8 mouse cellular contexts compared by ENCODE assay signal in genomic region chr6:92214773-92215449, GRCm38 (mm10). TPM values are rescaled to one million over a fixed set of nuclear protein-coding genes. Genes with fewer than 3 reads are reported as not detected.
DNase-seq lines count a peak whose midpoint lies in the region; ATAC-seq and TF ChIP-seq lines count a peak whose summit lies in the region.

TSS of gene Rbsn (minus strand) at chr6:92214925.

- H3K4me1 ChIP-seq in bone marrow, adult 2 months (ENCODE audit: control insufficient read depth, insufficient read depth, low read length) = no peaks in the 10 kb centered on the region; the same call in 1 of the 2 replicates
- peaks cover 11% of the 10 kb centered on the region for H3K4me1 ChIP-seq in embryonic facial prominence, embryonic 15.5 days
- H3K4me1 ChIP-seq in limb, embryonic 14.5 days (ENCODE audit: control insufficient read depth, insufficient read depth, low read length) = peaks cover 6% of the 10 kb centered on the region
- 0 out of 2 replicates have a peak, but pooled peaks cover 5% of the 10 kb centered on the region for H3K4me1 ChIP-seq in midbrain, postnatal 0 days (ENCODE audit: insufficient read depth, low read length)

- H3K36me3 ChIP-seq in embryonic facial prominence, embryonic 15.5 days = peaks cover 10% of the 10 kb centered on the region
- peaks cover 11% of the 10 kb centered on the region for H3K36me3 ChIP-seq in limb, embryonic 14.5 days (ENCODE audit: control insufficient read depth, insufficient read depth, low read length)
- H3K36me3 ChIP-seq in midbrain, postnatal 0 days (ENCODE audit: insufficient read depth, low read length) = peaks cover 4% of the 10 kb centered on the region; the same call in 1 of the 2 replicates

- peak; percentile 92 for DNase-seq in 416B (ENCODE audit: low read depth)
- peak; percentile 90 for DNase-seq in heart, adult 8-10 months (ENCODE audit: low spot score)
- peak; percentile 94 for DNase-seq in kidney, adult 9 months
- peak; percentile 96 for DNase-seq in limb, embryonic 14.5 days (ENCODE audit: low spot score)
- DNase-seq in midbrain, postnatal 0 days (ENCODE audit: low spot score) = peak; percentile 96
- peak; percentile 92 to 93 for DNase-seq in spleen, postnatal 36 days (ENCODE audit: low spot score in 2 of 2)

- H3K9me3 ChIP-seq in embryonic facial prominence, embryonic 15.5 days (replicated peaks) = no peaks in the 10 kb centered on the region
- no peaks in the 10 kb centered on the region for H3K9me3 ChIP-seq in limb, embryonic 14.5 days (ENCODE audit: control insufficient read depth, low read length)
- H3K9me3 ChIP-seq in midbrain, postnatal 0 days (ENCODE audit: low read length) = no peaks in the 10 kb centered on the region

- WGBS in bone marrow, adult 2 months = 10% methylated on average over 35 of the region's 35 CpGs
- WGBS in embryonic facial prominence, embryonic 15.5 days = 6% methylated on average over 35 of the region's 35 CpGs
- 9% methylated on average over 35 of the region's 35 CpGs for WGBS in limb, embryonic 14.5 days
- 10% methylated on average over 35 of the region's 35 CpGs for WGBS in midbrain, postnatal 0 days

- H3K4me2 ChIP-seq in embryonic facial prominence, embryonic 15.5 days (replicated peaks) = peak within 1 kb of the TSS; percentile 90
- H3K4me2 ChIP-seq in limb, embryonic 14.5 days (replicated peaks; ENCODE audit: low read depth, low read length, severe bottlenecking) = peak within 1 kb of the TSS; percentile 90
- H3K4me2 ChIP-seq in midbrain, postnatal 0 days (ENCODE audit: low read depth, low read length, poor library complexity, severe bottlenecking) = peak within 1 kb of the TSS; percentile 86

- no peaks in the 10 kb centered on the region for H3K27me3 ChIP-seq in embryonic facial prominence, embryonic 15.5 days
- no peaks in the 10 kb centered on the region for H3K27me3 ChIP-seq in limb, embryonic 14.5 days (ENCODE audit: control insufficient read depth, insufficient read depth, low read length)
- H3K27me3 ChIP-seq in midbrain, postnatal 0 days (ENCODE audit: insufficient read depth, low read length) = no peaks in the 10 kb centered on the region

- peak within 1 kb of the TSS; percentile 99 for H3K4me3 ChIP-seq in bone marrow, adult 2 months (replicated peaks; ENCODE audit: control insufficient read depth, low read depth, low read length)
- H3K4me3 ChIP-seq in embryonic facial prominence, embryonic 15.5 days (replicated peaks) = peak within 1 kb of the TSS; percentile 87
- peak within 1 kb of the TSS; percentile 98 for H3K4me3 ChIP-seq in limb, embryonic 14.5 days (replicated peaks; ENCODE audit: low read length)
- H3K4me3 ChIP-seq in midbrain, postnatal 0 days (ENCODE audit: low read depth, low read length) = peak within 1 kb of the TSS; percentile 91

- peak within 1 kb of the TSS; percentile 94 for H3K9ac ChIP-seq in embryonic facial prominence, embryonic 15.5 days
- H3K9ac ChIP-seq in limb, embryonic 14.5 days (ENCODE audit: low read depth, low read length, severe bottlenecking) = peak within 1 kb of the TSS; percentile 95
- H3K9ac ChIP-seq in midbrain, postnatal 0 days (replicated peaks; ENCODE audit: low read length, poor library complexity, severe bottlenecking) = peak within 1 kb of the TSS; percentile 94

- TF ChIP-seq POLR2A in bone marrow, adult 2 months (IDR thresholded peaks at IDR 0.05; ENCODE audit: borderline replicate concordance, control insufficient read depth, low read depth, low read length) = peak; percentile 83; the same call in 1 of the 2 replicates
- 0 out of 2 replicates have a peak, but pooled peaks have one; percentile 77 for TF ChIP-seq POLR2A in limb, embryonic 14.5 days (IDR thresholded peaks at IDR 0.05; ENCODE audit: borderline replicate concordance, extremely low read depth, insufficient read depth, insufficient read length)

- peak; percentile 95 for ATAC-seq in embryonic facial prominence, embryonic 15.5 days (ENCODE audit: insufficient number of reproducible peaks, low FRiP score, low TSS enrichment, low read depth)
- ATAC-seq in limb, embryonic 14.5 days (ENCODE audit: low FRiP score, low read depth) = peak; percentile 97
- ATAC-seq in midbrain, postnatal 0 days (ENCODE audit: low FRiP score) = peak; percentile 94

- H3K27ac ChIP-seq in bone marrow, adult 2 months (ENCODE audit: control insufficient read depth, insufficient read depth, low read depth, low read length, poor library complexity) = peak within 1 kb of the TSS; percentile 84
- peak within 1 kb of the TSS; percentile 87 for H3K27ac ChIP-seq in embryonic facial prominence, embryonic 15.5 days (replicated peaks)
- H3K27ac ChIP-seq in limb, embryonic 14.5 days (replicated peaks; ENCODE audit: low read depth, low read length) = peak within 1 kb of the TSS; percentile 86
- peak within 1 kb of the TSS; percentile 88 for H3K27ac ChIP-seq in midbrain, postnatal 0 days (ENCODE audit: low read depth, low read length)

- TF ChIP-seq CTCF in bone marrow, adult 2 months (IDR thresholded peaks at IDR 0.05; ENCODE audit: control insufficient read depth, insufficient read depth, low read length) = no peak
- peak; percentile 48 for TF ChIP-seq CTCF in midbrain, postnatal 0 days (IDR thresholded peaks at IDR 0.05)

RNA-seq across cellular contexts. Expression of gene Rbsn, which starts in this region (rescaled TPM):
- 7.7 and 8.5 TPM in 2 replicates for polyA plus RNA-seq in bone marrow, adult 2 months (2011; ENCODE audit: insufficient read depth, insufficient read length, low replicate concordance, missing spikeins)
- polyA plus RNA-seq in embryonic facial prominence, embryonic 15.5 days (2015; fragmentation: Nextera tagmentation; extraction: Ambion mirVana) = 25.2 and 25.6 TPM in 2 replicates
- total RNA-seq in heart, adult 8-10 months (2022) = 10 to 100 TPM; 10.3 to 18.2 (median 15.7) TPM
- 17.1 and 17.3 TPM in 2 replicates for polyA plus RNA-seq in limb, embryonic 14.5 days (2012; rRNA removed)
- polyA plus RNA-seq in limb, embryonic 14.5 days (2014; fragmentation: Nextera tagmentation; extraction: Ambion mirVana) = 19.1 and 19.9 TPM in 2 replicates
- total RNA-seq in midbrain, postnatal 0 days (2014; rRNA removed) = 25.4 and 52.6 TPM in 2 replicates
- polyA plus RNA-seq in midbrain, postnatal 0 days (2015; fragmentation: Nextera tagmentation; extraction: Ambion mirVana) = 31.0 and 31.7 TPM in 2 replicates

Comparison
In these comparisons a context has a peak if more than half of its experiments do, and no peak if none do; other contexts are left out.
1. Peak in every context shown above with its lines: DNase-seq, ATAC-seq, H3K4me3 ChIP-seq and H3K27ac ChIP-seq.